Mouse (Mus musculus): ENCODE measurements around the gene Zbtb24.

- TF ChIP-seq CTCF (IDR thresholded peaks at IDR 0.05; ENCODE audit: low read depth) (no peak), EP300 (IDR thresholded peaks at IDR 0.05; ENCODE audit: low read depth) (no peak)
These were observed 1.5 kb downstream of the Zbtb24 start for GRCm38 (mm10) chr10:41451656-41452055.

Data from heart, postnatal 0 days (tissue).